Mouse (Mus musculus): ENCODE measurements around the gene Maz.

- TF ChIP-seq CTCF (conservative IDR thresholded peaks at IDR 0.05; ENCODE audit: low read length) (no peak), POU5F1 (IDR thresholded peaks at IDR 0.05; ENCODE audit: borderline replicate concordance, low read length) (no peak), NANOG (IDR thresholded peaks at IDR 0.05; ENCODE audit: borderline replicate concordance, low read length) (no peak)
These were observed 15.2 kb upstream of the Maz start, which contains the start of gene Kif22 for GRCm38 (mm10) chr7:127041851-127042672.

Measured in E14TG2a.4 (cell line).